Mouse (Mus musculus): ENCODE data around the gene Foxp1. TPM values are rescaled to one million over a fixed set of nuclear protein-coding genes. Genes with fewer than 3 reads are reported as not detected.

Gene Foxp1
- polyA plus RNA-seq, 1 experiment from 2014 or later = 77.5 TPM

GRCm38 (mm10) chr6:99498082-99498481 is 24.4 kb downstream of the Foxp1 start:
- no peaks in the 10 kb centered on the region for H3K36me3 ChIP-seq
- H3K4me1 ChIP-seq = no peaks in the 10 kb centered on the region
- no peaks in the 10 kb centered on the region for H3K27me3 ChIP-seq
- no peaks in the 10 kb centered on the region for H3K9me3 ChIP-seq (replicated peaks)
- WGBS = 67% methylated on average over 7 of the region's 7 CpGs
- ATAC-seq (ENCODE audit: insufficient number of reproducible peaks, low FRiP score, low TSS enrichment, low read depth) = no peak
- no peak overlapping the region for H3K4me3 ChIP-seq (replicated peaks)
- H3K9ac ChIP-seq = no peak overlapping the region
- no peak overlapping the region for H3K27ac ChIP-seq (replicated peaks)
- no peak overlapping the region for H3K4me2 ChIP-seq (replicated peaks)

GRCm38 (mm10) chr6:99496114-99496513 is 26.4 kb downstream of the Foxp1 start:
- no peak overlapping the region for H3K4me3 ChIP-seq (replicated peaks)
- no peaks in the 10 kb centered on the region for H3K36me3 ChIP-seq
- no peak overlapping the region for H3K27ac ChIP-seq (replicated peaks)
- 0 out of 2 replicates have a peak, but pooled peaks cover 3% of the 10 kb centered on the region for H3K4me1 ChIP-seq
- no peaks in the 10 kb centered on the region for H3K27me3 ChIP-seq
- no peak for ATAC-seq (ENCODE audit: insufficient number of reproducible peaks, low FRiP score, low TSS enrichment, low read depth)
- 42% methylated on average over 5 of the region's 5 CpGs for WGBS
- H3K9me3 ChIP-seq (replicated peaks) = no peaks in the 10 kb centered on the region
- no peak overlapping the region for H3K9ac ChIP-seq
- no peak overlapping the region for H3K4me2 ChIP-seq (replicated peaks)

GRCm38 (mm10) chr6:99492937-99493336 is 29.6 kb downstream of the Foxp1 start:
- Histone ChIP-seq H3K4me1 (peaks cover 3% of the 10 kb centered on the region; the same call in 1 of the 2 replicates), H3K4me2 (replicated peaks) (no peak overlapping the region), H3K36me3 (no peaks in the 10 kb centered on the region), H3K9ac (no peak overlapping the region), H3K9me3 (replicated peaks) (no peaks in the 10 kb centered on the region), H3K27ac (replicated peaks) (no peak overlapping the region), H3K27me3 (peaks cover 5% of the 10 kb centered on the region; the same call in 1 of the 2 replicates), H3K4me3 (replicated peaks) (no peak overlapping the region)
- ATAC-seq (ENCODE audit: insufficient number of reproducible peaks, low FRiP score, low TSS enrichment, low read depth) = no peak
- 27% methylated on average over 3 of the region's 3 CpGs for WGBS

GRCm38 (mm10) chr6:99491979-99492544 is 30.5 kb downstream of the Foxp1 start:
- WGBS = 76% methylated on average over 6 of the region's 6 CpGs
- no peak overlapping the region for H3K4me2 ChIP-seq (replicated peaks)
- H3K4me3 ChIP-seq (replicated peaks) = no peak overlapping the region

GRCm38 (mm10) chr6:99491146-99491545 is 31.4 kb downstream of the Foxp1 start:
- Histone ChIP-seq H3K4me2 (replicated peaks) (no peak overlapping the region), H3K9me3 (replicated peaks) (no peaks in the 10 kb centered on the region), H3K36me3 (no peaks in the 10 kb centered on the region), H3K27ac (replicated peaks) (no peak overlapping the region), H3K9ac (no peak overlapping the region), H3K27me3 (peaks cover 5% of the 10 kb centered on the region; the same call in 1 of the 2 replicates), H3K4me3 (replicated peaks) (no peak overlapping the region), H3K4me1 (peaks cover 3% of the 10 kb centered on the region)
- 80% methylated on average over 3 of the region's 3 CpGs for WGBS
- no peak for ATAC-seq (ENCODE audit: insufficient number of reproducible peaks, low FRiP score, low TSS enrichment, low read depth)

More at GRCm38 (mm10) chr6:99491979-99492544, 30.5 kb downstream of the Foxp1 start:
- Histone ChIP-seq H3K27me3 (peaks cover 5% of the 10 kb centered on the region; the same call in 1 of the 2 replicates), H3K36me3 (no peaks in the 10 kb centered on the region), H3K9ac (no peak overlapping the region), H3K9me3 (replicated peaks) (no peaks in the 10 kb centered on the region), H3K4me1 (peaks cover 3% of the 10 kb centered on the region; the same call in 1 of the 2 replicates), H3K27ac (replicated peaks) (no peak overlapping the region)
- ATAC-seq (ENCODE audit: insufficient number of reproducible peaks, low FRiP score, low TSS enrichment, low read depth) = no peak

- H3K4me3 ChIP-seq (replicated peaks) = no peak overlapping the region
- no peak overlapping the region for H3K4me2 ChIP-seq (replicated peaks)
- H3K27ac ChIP-seq (replicated peaks) = no peak overlapping the region
- 72% methylated on average over 8 of the region's 8 CpGs for WGBS
- no peak for ATAC-seq (ENCODE audit: insufficient number of reproducible peaks, low FRiP score, low TSS enrichment, low read depth)
- H3K36me3 ChIP-seq = no peaks in the 10 kb centered on the region
- peaks cover 14% of the 10 kb centered on the region for H3K4me1 ChIP-seq
- H3K9ac ChIP-seq = no peak overlapping the region
- H3K9me3 ChIP-seq (replicated peaks) = no peaks in the 10 kb centered on the region
- peaks cover 5% of the 10 kb centered on the region; the same call in 1 of the 2 replicates for H3K27me3 ChIP-seq
Observed at GRCm38 (mm10) chr6:99489900-99490648, 32.4 kb downstream of the Foxp1 start.

GRCm38 (mm10) chr6:99489423-99489822 is 33.1 kb downstream of the Foxp1 start:
- H3K36me3 ChIP-seq = no peaks in the 10 kb centered on the region
- H3K4me1 ChIP-seq = peaks cover 21% of the 10 kb centered on the region
- WGBS = 67% methylated on average over 10 of the region's 10 CpGs
- H3K27me3 ChIP-seq = peaks cover 5% of the 10 kb centered on the region; the same call in 1 of the 2 replicates
- no peak overlapping the region for H3K27ac ChIP-seq (replicated peaks)
- no peak overlapping the region for H3K4me2 ChIP-seq (replicated peaks)
- ATAC-seq (ENCODE audit: insufficient number of reproducible peaks, low FRiP score, low TSS enrichment, low read depth) = no peak
- H3K9me3 ChIP-seq (replicated peaks) = no peaks in the 10 kb centered on the region
- H3K4me3 ChIP-seq (replicated peaks) = no peak overlapping the region
- no peak overlapping the region for H3K9ac ChIP-seq

- Histone ChIP-seq H3K9me3 (replicated peaks) (no peaks in the 10 kb centered on the region), H3K4me1 (peaks cover 31% of the 10 kb centered on the region), H3K36me3 (no peaks in the 10 kb centered on the region), H3K4me3 (replicated peaks) (no peak overlapping the region), H3K9ac (no peak overlapping the region), H3K4me2 (replicated peaks) (peak overlapping the region; percentile 48; the same call in 1 of the 2 replicates), H3K27ac (replicated peaks) (peak overlapping the region; percentile 83), H3K27me3 (peaks cover 5% of the 10 kb centered on the region; the same call in 1 of the 2 replicates)
- 63% methylated on average over 12 of the region's 12 CpGs for WGBS
- no peak for ATAC-seq (ENCODE audit: insufficient number of reproducible peaks, low FRiP score, low TSS enrichment, low read depth)
Observed at GRCm38 (mm10) chr6:99485884-99486640, 36.5 kb downstream of the Foxp1 start.

GRCm38 (mm10) chr6:99485217-99485883 is 37.2 kb downstream of the Foxp1 start:
- Histone ChIP-seq H3K9ac (no peak overlapping the region), H3K27ac (replicated peaks) (peak overlapping the region; percentile 83), H3K27me3 (peaks cover 3% of the 10 kb centered on the region; the same call in 1 of the 2 replicates), H3K36me3 (no peaks in the 10 kb centered on the region), H3K4me3 (replicated peaks) (peak overlapping the region; percentile 21), H3K9me3 (replicated peaks) (no peaks in the 10 kb centered on the region), H3K4me2 (replicated peaks) (peak overlapping the region; percentile 48), H3K4me1 (peaks cover 31% of the 10 kb centered on the region)
- ATAC-seq (ENCODE audit: insufficient number of reproducible peaks, low FRiP score, low TSS enrichment, low read depth) = peak; percentile 92
- WGBS = 8% methylated on average over 20 of the region's 20 CpGs

GRCm38 (mm10) chr6:99484884-99485216 is 37.7 kb downstream of the Foxp1 start:
- 16% methylated on average over 8 of the region's 8 CpGs for WGBS
- Histone ChIP-seq H3K4me2 (replicated peaks) (peak overlapping the region; percentile 48), H3K9ac (no peak overlapping the region), H3K36me3 (no peaks in the 10 kb centered on the region), H3K9me3 (replicated peaks) (no peaks in the 10 kb centered on the region), H3K4me3 (replicated peaks) (peak overlapping the region; percentile 21), H3K4me1 (peaks cover 31% of the 10 kb centered on the region), H3K27me3 (peaks cover 2% of the 10 kb centered on the region; the same call in 1 of the 2 replicates), H3K27ac (replicated peaks) (peak overlapping the region; percentile 83)
- no peak for ATAC-seq (ENCODE audit: insufficient number of reproducible peaks, low FRiP score, low TSS enrichment, low read depth)
